Mouse (Mus musculus) olfactory bulb, adult 2 months (tissue): ENCODE measurements around the gene Dnajc7.

Experiments used
- CTCF ChIP-seq: fragments of 200-500 bp; IDR thresholded peaks from 2 replicates; pipeline ENCODE4 v1.5.1; 2012; ENCODE audit warnings: low read depth, mild to moderate bottlenecking, low read length, moderate library complexity; ENCODE audit not compliant: insufficient read depth
- POLR2A ChIP-seq: fragments of 200-500 bp; IDR thresholded peaks from 2 replicates; pipeline ENCODE4 v1.6.1; 2012; ENCODE audit warnings: mild to moderate bottlenecking, low read depth, low read length, moderate library complexity; ENCODE audit not compliant: insufficient read depth

DNA sequence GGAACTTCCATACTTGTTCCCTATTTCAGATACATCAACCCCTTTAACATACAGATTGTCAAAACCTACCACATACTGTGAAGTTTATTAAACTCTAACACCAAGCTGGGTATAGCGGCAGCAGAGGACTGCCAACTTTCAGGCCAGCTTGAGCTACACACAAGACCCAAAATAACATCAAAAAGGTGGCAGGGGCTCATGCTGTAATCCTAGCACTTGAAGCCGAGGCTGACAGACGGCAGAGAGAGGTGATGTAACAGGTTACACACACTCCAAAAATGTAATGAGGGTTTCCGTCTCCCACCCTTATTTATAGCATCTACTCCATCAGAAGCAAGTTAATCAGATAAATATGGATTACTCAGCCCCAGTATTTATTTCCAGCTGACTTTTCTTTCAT is 24.4 kb downstream of the Dnajc7 start:
- TF ChIP-seq CTCF (no peak), POLR2A (no peak)
